Mouse (Mus musculus) brain, embryonic 14.5 days (tissue): Measurements from ENCODE around the gene Tcp11l2.

Experiments
- CTCF ChIP-seq: fragments of 200-500 bp; IDR thresholded peaks from 2 replicates; pipeline ENCODE4 v1.5.1; 2012; ENCODE audit warnings: inconsistent platforms, mild to moderate bottlenecking, moderate library complexity, borderline replicate concordance; ENCODE audit not compliant: insufficient read depth, insufficient read length; ENCODE audit errors: extremely low read depth
- POLR2A ChIP-seq: fragments of 200-500 bp; IDR thresholded peaks from 2 replicates; pipeline ENCODE4 v1.6.1; 2012; ENCODE audit warnings: mild to moderate bottlenecking, inconsistent platforms, borderline replicate concordance; ENCODE audit not compliant: poor library complexity, insufficient read depth, insufficient read length, severe bottlenecking; ENCODE audit errors: extremely low read depth

- no peak for TF ChIP-seq CTCF
- no peak for TF ChIP-seq POLR2A
Observed at GRCm38 (mm10) chr10:84640861-84641260, 64.4 kb downstream of the Tcp11l2 start.
